Mouse (Mus musculus): ENCODE results near the gene Ppp3ca.

- TF ChIP-seq CTCF (IDR thresholded peaks at IDR 0.05; ENCODE audit: extremely low read depth, insufficient read depth, insufficient read length, insufficient replicate concordance) (no peak), POLR2A (IDR thresholded peaks at IDR 0.05; ENCODE audit: low read depth, low read length) (peak; percentile 45; the same call in 1 of the 2 replicates)
These were observed at the start of gene Ppp3ca for GRCm38 (mm10) chr3:136670110-136670359.
